In genomic region chr2:153483118-153483983, GRCm38 (mm10) we compare ENCODE assay signal across 8 mouse cellular contexts. TPM values are rescaled to one million over a fixed set of nuclear protein-coding genes. Genes with fewer than 3 reads are reported as not detected.
A peak's percentile ranks its signal among the peaks of the same experiment; 100 is the strongest.
DNase-seq lines count a peak whose midpoint lies in the region; ATAC-seq and TF ChIP-seq lines count a peak whose summit lies in the region.

No protein-coding gene starts in this region.

- 0 out of 2 replicates have a peak, but pooled peaks have one; percentile 18 for TF ChIP-seq CTCF in lung, embryonic 14.5 days (IDR thresholded peaks at IDR 0.05; ENCODE audit: low read depth)
- no peak for TF ChIP-seq CTCF in lung, adult 2 months (IDR thresholded peaks at IDR 0.05; ENCODE audit: insufficient read depth, low read length)
- no peak for TF ChIP-seq CTCF in cerebellum, adult 2 months (IDR thresholded peaks at IDR 0.05; ENCODE audit: borderline replicate concordance, insufficient read depth, low read depth, low read length)
- TF ChIP-seq CTCF in thymus, adult 2 months (IDR thresholded peaks at IDR 0.05; ENCODE audit: borderline replicate concordance, control insufficient read depth, extremely low read depth, insufficient read depth, low read length, poor library complexity), result no peak

- no peak overlapping the region for H3K27ac ChIP-seq in lung, embryonic 14.5 days (ENCODE audit: low read depth)
- H3K27ac ChIP-seq in cerebellum, adult 2 months (ENCODE audit: insufficient read depth, low read length), result no peak overlapping the region
- H3K27ac ChIP-seq in forebrain, embryonic 15.5 days (replicated peaks), result peak overlapping the region; percentile 98
- no peak overlapping the region for H3K27ac ChIP-seq in limb, embryonic 14.5 days (replicated peaks; ENCODE audit: low read depth, low read length)
- no peak overlapping the region for H3K27ac ChIP-seq in thymus, adult 2 months (ENCODE audit: control insufficient read depth, insufficient read depth, low read length)

- H3K4me1 ChIP-seq in lung, embryonic 14.5 days (ENCODE audit: insufficient read depth), result peaks cover 8% of the 10 kb centered on the region
- H3K4me1 ChIP-seq in lung, adult 2 months (ENCODE audit: control insufficient read depth, insufficient read depth, low read length), result no peaks in the 10 kb centered on the region; the same call in 1 of the 2 replicates
- peaks cover 37% of the 10 kb centered on the region for H3K4me1 ChIP-seq in cerebellum, adult 2 months (ENCODE audit: control insufficient read depth, insufficient read depth, low read length)
- H3K4me1 ChIP-seq in forebrain, embryonic 15.5 days, result peaks cover 34% of the 10 kb centered on the region
- peaks cover 10% of the 10 kb centered on the region for H3K4me1 ChIP-seq in limb, embryonic 14.5 days (ENCODE audit: control insufficient read depth, insufficient read depth, low read length)
- H3K4me1 ChIP-seq in thymus, adult 2 months (replicated peaks; ENCODE audit: control insufficient read depth, insufficient read depth, low read length), result peaks cover 12% of the 10 kb centered on the region

- peak overlapping the region; percentile 41 for H3K4me2 ChIP-seq in lung, embryonic 14.5 days
- peak overlapping the region; percentile 35 for H3K4me2 ChIP-seq in forebrain, embryonic 15.5 days (replicated peaks)
- H3K4me2 ChIP-seq in limb, embryonic 14.5 days (replicated peaks; ENCODE audit: low read depth, low read length, severe bottlenecking), result peak overlapping the region; percentile 15; the same call in 1 of the 2 replicates

- peak; percentile 77 for DNase-seq in lung, embryonic 14.5 days
- DNase-seq in lung, adult 2 months, result no peak
- peak; percentile 75 to 79 for DNase-seq in cerebellum, adult 2 months
- peak; percentile 69 for DNase-seq in kidney, adult 11 months
- DNase-seq in limb, embryonic 14.5 days (ENCODE audit: low spot score), result peak; percentile 38
- DNase-seq in neural tube, embryonic 10.5 days (ENCODE audit: extremely low spot score, low spot score), result peak; percentile 53
- peak; percentile 38 for DNase-seq in thymus, adult 2 months

- H3K36me3 ChIP-seq in lung, embryonic 14.5 days (ENCODE audit: insufficient read depth), result no peaks in the 10 kb centered on the region
- H3K36me3 ChIP-seq in forebrain, embryonic 15.5 days, result no peaks in the 10 kb centered on the region
- no peaks in the 10 kb centered on the region for H3K36me3 ChIP-seq in limb, embryonic 14.5 days (ENCODE audit: control insufficient read depth, insufficient read depth, low read length)
- H3K36me3 ChIP-seq in thymus, adult 2 months (ENCODE audit: control insufficient read depth, insufficient read depth, low read length), result no peaks in the 10 kb centered on the region

- no peak for TF ChIP-seq POLR2A in lung, adult 2 months (IDR thresholded peaks at IDR 0.05; ENCODE audit: borderline replicate concordance, extremely low read depth, low read depth, low read length)
- TF ChIP-seq POLR2A in cerebellum, adult 2 months (IDR thresholded peaks at IDR 0.05; ENCODE audit: borderline replicate concordance, insufficient read depth, low read length), result no peak
- no peak for TF ChIP-seq POLR2A in limb, embryonic 14.5 days (IDR thresholded peaks at IDR 0.05; ENCODE audit: borderline replicate concordance, extremely low read depth, insufficient read depth, insufficient read length)
- no peak for TF ChIP-seq POLR2A in thymus, adult 2 months (IDR thresholded peaks at IDR 0.05; ENCODE audit: control insufficient read depth, extremely low read depth, insufficient read depth, low read length, poor library complexity)

- H3K9ac ChIP-seq in lung, embryonic 14.5 days, result peak overlapping the region; percentile 9; the same call in 1 of the 2 replicates
- peak overlapping the region; percentile 35 for H3K9ac ChIP-seq in forebrain, embryonic 15.5 days (replicated peaks)
- 0 out of 2 replicates have a peak overlapping the region, but pooled peaks have one; percentile 18 for H3K9ac ChIP-seq in limb, embryonic 14.5 days (ENCODE audit: low read depth, low read length, severe bottlenecking)

- peak; percentile 36; the same call in 1 of the 2 replicates for ATAC-seq in lung, embryonic 14.5 days (ENCODE audit: insufficient read depth)
- peak; percentile 77 for ATAC-seq in forebrain, embryonic 15.5 days (replicated peaks)
- no peak for ATAC-seq in limb, embryonic 14.5 days (ENCODE audit: low FRiP score, low read depth)

- H3K9me3 ChIP-seq in lung, embryonic 14.5 days (ENCODE audit: low read depth, low read length), result no peaks in the 10 kb centered on the region
- H3K9me3 ChIP-seq in forebrain, embryonic 15.5 days, result no peaks in the 10 kb centered on the region
- H3K9me3 ChIP-seq in limb, embryonic 14.5 days (ENCODE audit: control insufficient read depth, low read length), result no peaks in the 10 kb centered on the region

- H3K27me3 ChIP-seq in lung, embryonic 14.5 days (ENCODE audit: insufficient read depth, low read length), result no peaks in the 10 kb centered on the region
- H3K27me3 ChIP-seq in cerebellum, adult 2 months (ENCODE audit: control insufficient read depth, insufficient read depth, low read length), result no peaks in the 10 kb centered on the region
- no peaks in the 10 kb centered on the region for H3K27me3 ChIP-seq in forebrain, embryonic 15.5 days
- no peaks in the 10 kb centered on the region for H3K27me3 ChIP-seq in limb, embryonic 14.5 days (ENCODE audit: control insufficient read depth, insufficient read depth, low read length)
- H3K27me3 ChIP-seq in thymus, adult 2 months (ENCODE audit: control insufficient read depth, insufficient read depth, low read length), result no peaks in the 10 kb centered on the region

- no peak overlapping the region for H3K4me3 ChIP-seq in lung, embryonic 14.5 days (ENCODE audit: low read depth, low read length)
- H3K4me3 ChIP-seq in lung, adult 2 months (replicated peaks; ENCODE audit: extremely low read depth, low read depth, low read length), result no peak overlapping the region
- H3K4me3 ChIP-seq in cerebellum, adult 2 months (replicated peaks; ENCODE audit: insufficient read depth, low read depth, low read length), result no peak overlapping the region
- H3K4me3 ChIP-seq in forebrain, embryonic 15.5 days, result 0 out of 2 replicates have a peak overlapping the region, but pooled peaks have one; percentile 3
- H3K4me3 ChIP-seq in limb, embryonic 14.5 days (replicated peaks; ENCODE audit: low read length), result no peak overlapping the region
- H3K4me3 ChIP-seq in thymus, adult 2 months (ENCODE audit: control insufficient read depth, insufficient read depth, low read length), result no peak overlapping the region

- 11% methylated on average over 20 of the region's 20 CpGs for WGBS in lung, embryonic 14.5 days
- 21% methylated on average over 20 of the region's 20 CpGs for WGBS in lung, adult 2 months
- WGBS in cerebellum, adult 2 months, result 4% methylated on average over 20 of the region's 20 CpGs
- WGBS in forebrain, embryonic 15.5 days, result 5% methylated on average over 20 of the region's 20 CpGs
- 9% methylated on average over 20 of the region's 20 CpGs for WGBS in limb, embryonic 14.5 days
- WGBS in thymus, adult 2 months, result 7% methylated on average over 20 of the region's 20 CpGs

RNA-seq across cellular contexts. Expression of gene 4930404H24Rik, which starts 9.2 kb away (rescaled TPM):
- not detected in 2 replicates for polyA plus RNA-seq in lung, embryonic 14.5 days (2014; fragmentation: Nextera tagmentation; extraction: Ambion mirVana)
- not detected in 2 replicates for polyA plus RNA-seq in lung, adult 2 months (2012; rRNA removed)
- polyA plus RNA-seq in cerebellum, adult 2 months (2012; rRNA removed), result not detected in 2 replicates
- not detected in 2 replicates for polyA plus RNA-seq in forebrain, embryonic 15.5 days (2015; fragmentation: Nextera tagmentation; extraction: Ambion mirVana)
- polyA plus RNA-seq in limb, embryonic 14.5 days (2012; rRNA removed), result not detected in 2 replicates
- polyA plus RNA-seq in limb, embryonic 14.5 days (2014; fragmentation: Nextera tagmentation; extraction: Ambion mirVana), result not detected in 2 replicates
- not detected in 2 replicates for polyA plus RNA-seq in thymus, adult 2 months (2012; rRNA removed)

RNA-seq across cellular contexts. Expression of gene Nol4l, which starts 46.4 kb away (rescaled TPM):
- 13.6 and 13.9 TPM in 2 replicates for polyA plus RNA-seq in lung, embryonic 14.5 days (2014; fragmentation: Nextera tagmentation; extraction: Ambion mirVana)
- 14.7 TPM in 2 replicates for polyA plus RNA-seq in lung, adult 2 months (2012; rRNA removed)
- 23.1 and 24.3 TPM in 2 replicates for polyA plus RNA-seq in cerebellum, adult 2 months (2012; rRNA removed)
- polyA plus RNA-seq in forebrain, embryonic 15.5 days (2015; fragmentation: Nextera tagmentation; extraction: Ambion mirVana), result 44.1 and 44.8 TPM in 2 replicates
- polyA plus RNA-seq in limb, embryonic 14.5 days (2012; rRNA removed), result 19.5 and 24.5 TPM in 2 replicates
- 10.1 and 11.9 TPM in 2 replicates for polyA plus RNA-seq in limb, embryonic 14.5 days (2014; fragmentation: Nextera tagmentation; extraction: Ambion mirVana)
- polyA plus RNA-seq in thymus, adult 2 months (2012; rRNA removed), result 4.2 and 4.4 TPM in 2 replicates
